Mouse (Mus musculus) thymus, postnatal 4 days (tissue): ENCODE data around the gene Glyatl3.
A peak's percentile ranks its signal among the peaks of the same experiment; 100 is the strongest.

Experiments used
- DNase-seq: peaks from one replicate; pipeline ENCODE4 v3.0.0; 2021

Glyatl3 gene

DNA sequence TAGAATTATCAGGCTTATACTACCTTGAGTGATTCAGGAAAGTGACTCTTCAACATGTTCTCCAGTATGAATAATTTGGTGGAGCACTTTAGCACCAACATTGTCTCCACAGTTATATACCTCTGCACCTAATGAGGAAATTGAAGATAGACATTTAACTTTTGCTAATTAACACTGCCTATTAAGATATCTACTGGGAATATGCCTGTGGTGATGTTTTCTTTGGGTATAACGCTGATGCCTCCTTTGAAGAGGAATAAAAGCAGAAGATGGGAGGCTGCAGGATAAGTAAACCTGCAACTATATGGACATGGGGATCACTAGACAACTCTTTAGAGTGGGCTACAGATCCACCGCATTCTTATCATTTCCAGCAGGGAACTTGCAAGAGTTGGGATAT, at the start of gene Glyatl3:
Glyatl3 (minus strand) TSS at position 101 of the 400 bp plus-strand sequence.
- DNase-seq = no peak

DNA sequence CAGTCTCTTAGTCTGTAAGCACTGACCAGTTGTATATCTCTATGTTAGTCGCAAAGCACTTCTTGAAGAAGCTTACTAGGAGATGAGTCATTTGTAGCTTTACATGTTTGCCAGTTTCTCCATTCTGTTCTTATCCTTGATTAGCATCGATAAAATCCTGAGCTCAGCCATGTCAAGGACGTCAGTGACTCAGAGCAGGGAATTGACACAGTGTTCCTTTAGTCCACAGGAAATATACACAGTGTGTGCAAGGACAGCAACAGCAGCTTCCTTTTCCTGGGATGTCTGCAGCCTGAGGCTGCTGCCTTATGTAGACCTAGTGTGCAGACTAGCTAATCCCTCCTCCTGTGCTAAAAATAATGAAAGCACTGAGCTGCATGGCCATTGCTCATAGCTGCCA, 34.4 kb upstream of the Glyatl3 start:
- DNase-seq = no peak

- peak; percentile 95 for DNase-seq
Measured at GRCm38 (mm10) chr17:40934420-40935231, 20.5 kb upstream of the Glyatl3 start, which contains the start of the genes Mut and Cenpq. TSS of gene Mut (plus strand) at chr17:40934685. TSS of gene Cenpq (minus strand) at chr17:40935047.

DNA sequence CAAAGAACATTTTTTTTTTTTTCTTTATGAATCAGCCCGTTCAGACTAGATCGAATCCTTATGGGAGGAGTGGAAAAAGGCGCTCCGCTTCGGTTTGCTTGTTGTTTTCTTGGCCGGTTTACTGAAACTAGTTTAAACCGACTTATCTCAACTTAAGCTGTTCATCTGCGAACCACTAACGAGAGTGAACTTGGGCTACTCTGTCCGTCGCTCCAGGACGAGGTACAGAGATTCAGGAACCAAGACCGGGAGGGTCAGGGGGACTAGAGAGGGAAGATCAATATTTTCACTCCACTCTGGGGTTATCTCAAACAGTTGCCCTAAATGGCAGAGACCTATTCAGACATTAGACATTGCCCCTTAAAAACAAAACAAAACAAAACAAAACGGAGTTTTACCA, 19.8 kb upstream of the Glyatl3 start:
- DNase-seq = no peak

DNA sequence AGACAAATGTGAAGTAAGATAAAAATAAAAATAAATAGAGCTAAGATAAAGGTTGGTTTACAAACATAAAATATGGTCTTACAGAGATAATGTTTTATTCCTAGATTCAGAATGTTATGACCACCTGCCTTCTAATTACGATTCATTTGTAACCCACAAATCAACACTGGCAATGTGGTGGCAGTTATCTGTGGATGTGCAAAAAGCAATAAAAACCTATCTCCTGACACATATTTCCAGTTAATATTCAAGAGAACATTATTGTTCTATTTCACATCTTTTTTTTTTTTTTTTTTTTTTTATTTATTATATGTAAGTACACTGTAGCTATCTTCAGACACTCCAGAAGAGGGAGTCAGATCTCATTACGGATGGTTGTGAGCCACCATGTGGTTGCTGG, 1.3 kb upstream of the Glyatl3 start:
- no peak for DNase-seq

DNA sequence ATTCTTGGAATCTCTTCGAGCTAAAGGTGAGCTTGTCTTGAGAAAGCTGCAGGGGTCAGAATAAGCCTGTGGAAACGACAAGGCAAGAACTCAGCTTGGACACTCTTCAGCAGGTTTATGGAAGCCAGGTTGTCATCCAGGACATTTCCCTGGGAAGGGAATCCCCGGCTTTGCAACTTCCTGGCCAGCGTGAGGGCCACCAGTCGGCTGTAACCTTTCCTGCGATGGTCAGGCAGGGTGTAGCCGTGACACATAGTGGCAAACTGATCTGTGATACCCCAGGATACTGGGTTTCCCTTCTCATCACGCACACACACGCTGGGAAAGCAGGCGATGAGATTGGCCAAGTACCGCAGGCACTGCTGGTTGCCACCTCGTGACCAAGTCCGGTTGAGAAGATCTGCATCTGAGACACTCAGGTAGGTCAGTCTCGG, 9.4 kb downstream of the Glyatl3 start:
- DNase-seq = no peak

- no peak for DNase-seq
Measured at GRCm38 (mm10) chr17:40904056-40904597, 10.0 kb downstream of the Glyatl3 start.

DNA sequence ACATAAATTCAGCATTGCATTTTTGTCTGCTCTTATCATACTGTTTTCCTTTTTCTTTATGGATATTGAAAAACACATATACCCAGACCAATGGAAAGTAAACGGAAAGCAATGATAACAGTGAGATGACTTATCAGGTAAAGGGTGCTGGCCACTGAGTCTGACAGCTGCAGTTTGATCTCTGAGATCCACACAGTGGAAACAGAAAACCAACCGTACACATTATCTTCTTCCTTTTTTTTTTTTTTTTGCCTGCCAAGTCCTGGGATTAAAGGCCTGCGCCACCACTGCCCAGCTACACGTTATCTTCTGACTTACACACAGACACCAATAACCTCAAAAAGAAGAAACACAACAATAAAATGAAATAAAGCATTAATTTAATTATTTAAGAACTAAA, 10.8 kb downstream of the Glyatl3 start:
- no peak for DNase-seq

GRCm38 (mm10) chr17:40899783-40900363, 14.3 kb downstream of the Glyatl3 start:
- DNase-seq = no peak

DNA sequence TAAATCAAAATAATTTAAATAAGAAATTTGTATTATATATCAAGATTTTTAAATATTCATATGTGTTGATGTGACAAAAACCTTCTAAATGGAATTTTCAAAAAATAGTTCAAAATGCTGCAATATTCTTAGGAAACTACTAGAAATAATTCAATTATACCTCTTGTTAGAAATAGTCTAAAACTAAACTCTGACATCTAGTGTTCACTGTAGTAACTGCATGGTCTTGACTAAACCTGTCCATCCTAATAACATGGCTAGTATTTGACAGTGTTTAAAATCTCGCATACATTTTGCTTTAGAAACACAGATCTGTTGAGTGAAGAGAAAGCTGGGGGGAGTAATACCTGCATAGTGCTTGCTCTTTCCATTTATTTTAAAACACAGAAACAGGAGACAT, 17.3 kb downstream of the Glyatl3 start:
- no peak for DNase-seq

- no peak for DNase-seq
Measured at GRCm38 (mm10) chr17:40887849-40888536, 26.2 kb downstream of the Glyatl3 start.

GRCm38 (mm10) chr17:40885155-40885554, 29.0 kb downstream of the Glyatl3 start:
- no peak for DNase-seq

- DNase-seq = no peak
Measured at GRCm38 (mm10) chr17:40882172-40882571, 32.0 kb downstream of the Glyatl3 start.

- DNase-seq = peak; percentile 4
Measured at GRCm38 (mm10) chr17:40879924-40880691, 34.0 kb downstream of the Glyatl3 start, which contains the start of gene 9130008F23Rik. TSS of gene 9130008F23Rik (minus strand) at chr17:40880559.

GRCm38 (mm10) chr17:40879528-40879923, 34.6 kb downstream of the Glyatl3 start:
- no peak for DNase-seq

DNA sequence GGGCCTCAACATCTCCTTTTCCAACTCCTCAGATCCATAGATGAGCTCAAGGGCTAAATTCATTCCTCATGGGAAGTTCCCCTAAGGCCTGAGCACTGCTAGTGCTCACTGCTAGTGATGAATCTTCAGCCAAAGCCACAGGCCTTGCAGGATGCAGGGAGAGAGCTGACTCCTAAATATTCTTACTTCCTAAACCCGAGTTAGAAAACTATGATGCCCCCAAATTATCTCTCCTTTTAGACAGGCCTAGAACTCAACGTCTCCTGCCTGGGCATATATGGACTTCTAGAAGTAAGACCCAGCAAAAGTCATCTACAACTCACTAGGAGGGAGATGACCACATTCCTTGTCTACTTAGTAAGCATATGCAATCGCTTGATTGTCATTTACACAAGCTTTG, 36.4 kb downstream of the Glyatl3 start:
- no peak for DNase-seq

- no peak for DNase-seq
Measured at GRCm38 (mm10) chr17:40875568-40875967, 38.6 kb downstream of the Glyatl3 start.

DNA sequence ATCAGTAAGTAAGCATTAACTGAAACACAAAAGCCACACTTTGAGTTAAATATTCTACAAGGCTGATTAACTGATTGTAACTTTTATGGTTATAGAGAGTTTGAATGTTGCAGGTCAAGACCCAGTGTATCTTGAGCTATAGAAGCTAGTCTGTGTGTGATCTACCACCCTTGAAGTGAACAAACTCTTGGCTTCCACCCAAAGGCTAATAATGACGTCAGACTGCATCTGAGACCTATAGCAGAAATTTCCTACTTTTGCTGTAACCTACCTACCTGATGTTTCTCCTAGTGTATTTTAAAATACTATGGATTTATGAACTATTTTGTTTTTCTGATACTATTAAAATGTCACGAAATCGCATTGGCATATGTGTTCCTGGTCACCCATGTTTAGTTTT, 39.4 kb downstream of the Glyatl3 start:
- DNase-seq = no peak

DNA sequence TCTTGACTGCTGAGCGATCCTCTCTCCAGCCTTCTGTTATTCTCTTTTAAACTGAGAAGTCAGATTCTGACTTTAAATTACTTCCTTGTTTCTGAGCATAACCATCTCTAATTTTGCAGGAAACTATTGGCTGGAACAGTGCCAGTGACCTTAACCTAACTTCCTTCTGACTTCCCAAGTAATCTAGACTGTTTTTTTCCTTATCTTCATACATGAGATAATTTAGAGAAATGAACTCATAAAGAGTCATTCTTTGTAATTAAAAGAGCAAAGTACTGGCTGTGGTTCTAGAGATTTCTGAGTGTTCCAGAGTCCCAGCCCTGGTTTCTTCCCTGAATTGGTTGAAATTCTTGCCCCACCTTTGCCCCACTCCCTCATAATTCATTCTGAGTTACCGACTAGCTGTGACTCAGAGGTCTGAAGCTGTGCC, 40.6 kb downstream of the Glyatl3 start:
- no peak for DNase-seq

DNA sequence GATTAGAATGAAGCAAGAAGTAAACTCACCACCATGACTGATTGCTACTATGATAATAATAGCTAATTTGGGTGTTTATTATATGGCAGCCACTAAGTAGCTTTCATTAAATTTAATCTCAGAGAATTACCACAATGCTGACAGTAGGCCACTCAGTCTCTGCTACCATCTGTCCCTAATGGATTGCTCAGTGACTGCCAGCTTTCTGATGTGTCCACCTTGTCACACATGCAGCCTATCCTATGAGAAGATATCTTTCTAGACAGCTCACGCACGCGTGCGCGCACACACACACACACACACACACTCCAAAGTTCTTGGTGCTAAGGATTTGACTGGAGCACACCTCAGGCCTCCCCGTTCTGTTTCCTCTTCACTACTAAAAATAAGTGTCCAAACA, 41.5 kb downstream of the Glyatl3 start:
- DNase-seq = no peak

- DNase-seq = no peak
Measured at GRCm38 (mm10) chr17:40868952-40869747, 45.0 kb downstream of the Glyatl3 start.

DNA sequence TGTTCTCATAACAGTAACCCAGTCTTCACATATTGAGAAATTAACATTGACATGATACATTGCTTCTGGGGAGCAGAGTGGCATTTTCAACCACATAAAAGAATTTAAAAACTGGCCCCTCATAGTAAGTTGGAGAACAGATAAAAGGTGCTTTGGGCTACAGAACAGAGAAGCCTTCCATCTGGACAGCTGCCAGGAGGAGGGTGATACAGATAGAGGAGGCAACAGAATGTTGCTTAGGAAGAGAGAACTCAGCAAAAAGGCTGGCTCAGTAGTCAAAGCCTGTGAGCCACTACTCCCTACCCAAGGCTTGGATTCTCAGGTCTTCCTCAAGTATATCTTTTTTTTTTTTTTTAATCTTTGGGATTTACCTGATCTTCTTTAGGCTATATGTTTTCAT, 59.1 kb downstream of the Glyatl3 start:
- DNase-seq = no peak
